In genomic region chr2:3512076-3512475, GRCm38 (mm10) we compare ENCODE assay signal across 7 mouse cellular contexts. TPM values are rescaled to one million over a fixed set of nuclear protein-coding genes. Genes with fewer than 3 reads are reported as not detected.
A peak's percentile ranks its signal among the peaks of the same experiment; 100 is the strongest.
DNase-seq lines count a peak whose midpoint lies in the region; ATAC-seq and TF ChIP-seq lines count a peak whose summit lies in the region.

No protein-coding gene starts in this region.

- peak; percentile 72 for DNase-seq in cerebellum, adult 9-11 months
- DNase-seq in limb, embryonic 10.5 days (ENCODE audit: low spot score) = peak; percentile 61
- peak; percentile 71 for DNase-seq in mesoderm, embryonic 11.5 days (ENCODE audit: low read depth, low spot score)
- DNase-seq in thymus, adult 2 months = peak; percentile 50

- H3K27me3 ChIP-seq in C2C12 (ENCODE audit: control insufficient read depth, insufficient read depth, insufficient read length) (no peaks in the 10 kb centered on the region), E14TG2a.4 (ENCODE audit: insufficient read depth, low read length) (no peaks in the 10 kb centered on the region)
- no peaks in the 10 kb centered on the region for H3K27me3 ChIP-seq in heart, embryonic 16.5 days (ENCODE audit: control insufficient read depth, insufficient read depth, low read length)
- no peaks in the 10 kb centered on the region for H3K27me3 ChIP-seq in limb, embryonic 10.5 days (ENCODE audit: low read depth, poor library complexity, severe bottlenecking)
- H3K27me3 ChIP-seq in thymus, adult 2 months (ENCODE audit: control insufficient read depth, insufficient read depth, low read length) = no peaks in the 10 kb centered on the region

- peaks cover 46% of the 10 kb centered on the region for H3K79me2 ChIP-seq in C2C12 (ENCODE audit: control insufficient read depth, insufficient read depth)

- H3K4me2 ChIP-seq in heart, embryonic 16.5 days (ENCODE audit: low read depth, low read length) = peak overlapping the region; percentile 77

- H3K4me1 ChIP-seq in E14TG2a.4 (replicated peaks; ENCODE audit: low read depth, low read length) = peaks cover 36% of the 10 kb centered on the region
- H3K4me1 ChIP-seq in heart, embryonic 16.5 days (ENCODE audit: control insufficient read depth, insufficient read depth, low read length) = peaks cover 12% of the 10 kb centered on the region; the same call in 1 of the 2 replicates
- H3K4me1 ChIP-seq in limb, embryonic 10.5 days = peaks cover 13% of the 10 kb centered on the region
- H3K4me1 ChIP-seq in thymus, adult 2 months (replicated peaks; ENCODE audit: control insufficient read depth, insufficient read depth, low read length) = no peaks in the 10 kb centered on the region; the same call in 1 of the 2 replicates

- TF ChIP-seq POLR2A in thymus, adult 2 months (IDR thresholded peaks at IDR 0.05; ENCODE audit: control insufficient read depth, extremely low read depth, insufficient read depth, low read length, poor library complexity) = no peak

- peaks cover 35% of the 10 kb centered on the region for H3K36me3 ChIP-seq in C2C12 (ENCODE audit: control insufficient read depth, insufficient read depth)
- H3K36me3 ChIP-seq in E14TG2a.4 (ENCODE audit: insufficient read depth, low read length) = peaks cover 44% of the 10 kb centered on the region
- peaks cover 24% of the 10 kb centered on the region for H3K36me3 ChIP-seq in heart, embryonic 16.5 days (ENCODE audit: control insufficient read depth, insufficient read depth)
- H3K36me3 ChIP-seq in limb, embryonic 10.5 days = peaks cover 39% of the 10 kb centered on the region
- H3K36me3 ChIP-seq in thymus, adult 2 months (ENCODE audit: control insufficient read depth, insufficient read depth, low read length) = peaks cover 20% of the 10 kb centered on the region

- TF ChIP-seq CTCF in C2C12 (IDR thresholded peaks at IDR 0.05; ENCODE audit: control insufficient read depth, insufficient read depth, insufficient read length) = no peak
- TF ChIP-seq CTCF in E14TG2a.4 (conservative IDR thresholded peaks at IDR 0.05; ENCODE audit: low read length) = no peak
- TF ChIP-seq CTCF in thymus, adult 2 months (IDR thresholded peaks at IDR 0.05; ENCODE audit: borderline replicate concordance, control insufficient read depth, extremely low read depth, insufficient read depth, low read length, poor library complexity) = no peak

- WGBS in heart, embryonic 16.5 days = under 1% methylated on average over 15 of the region's 15 CpGs
- WGBS in limb, embryonic 10.5 days = under 1% methylated on average over 15 of the region's 15 CpGs
- whole genome bisulfite sequencing in thymus, adult 2 months = under 1% methylated on average over 15 of the region's 15 CpGs

- peak overlapping the region; percentile 96 for H3K4me3 ChIP-seq in C2C12 (ENCODE audit: insufficient read depth, poor library complexity, severe bottlenecking)
- H3K4me3 ChIP-seq in E14TG2a.4 (replicated peaks; ENCODE audit: low read length) = peak overlapping the region; percentile 99
- peak overlapping the region; percentile 81 for H3K4me3 ChIP-seq in heart, embryonic 16.5 days (ENCODE audit: low read length)
- H3K4me3 ChIP-seq in limb, embryonic 10.5 days = peak overlapping the region; percentile 93
- peak overlapping the region; percentile 72 for H3K4me3 ChIP-seq in thymus, adult 2 months (ENCODE audit: control insufficient read depth, insufficient read depth, low read length)

- no peak for ATAC-seq in heart, embryonic 16.5 days (replicated peaks; ENCODE audit: extremely low read depth, insufficient read depth, low FRiP score)

- H3K27ac ChIP-seq in heart, embryonic 16.5 days (ENCODE audit: low read length) = peak overlapping the region; percentile 73
- peak overlapping the region; percentile 95 for H3K27ac ChIP-seq in limb, embryonic 10.5 days
- peak overlapping the region; percentile 10; the same call in 1 of the 2 replicates for H3K27ac ChIP-seq in thymus, adult 2 months (ENCODE audit: control insufficient read depth, insufficient read depth, low read length)

- H3K9me3 ChIP-seq in E14TG2a.4 (ENCODE audit: low read length) = no peaks in the 10 kb centered on the region
- no peaks in the 10 kb centered on the region for H3K9me3 ChIP-seq in heart, embryonic 16.5 days (replicated peaks; ENCODE audit: control insufficient read depth, low read length)
- no peaks in the 10 kb centered on the region for H3K9me3 ChIP-seq in limb, embryonic 10.5 days (replicated peaks)

- peak overlapping the region; percentile 83 for H3K9ac ChIP-seq in heart, embryonic 16.5 days (ENCODE audit: low read length)

- H3ac ChIP-seq in C2C12 (ENCODE audit: control insufficient read depth, insufficient read length, low read depth) = peak overlapping the region; percentile 74

- H3K79me3 ChIP-seq in C2C12 (ENCODE audit: low read depth) = peaks cover 24% of the 10 kb centered on the region

TF ChIP-seq in C2C12, 6 proteins besides CTCF, POLR2A, EP300 and RAD21:
- TF ChIP-seq MAX (IDR thresholded peaks at IDR 0.05) (peak; percentile 1), FOSL1 (IDR thresholded peaks at IDR 0.05; ENCODE audit: insufficient read depth, low read length, poor library complexity, severe bottlenecking) (no peak)
TF ChIP-seq in C2C12: peak in this region for 1.

RNA-seq across cellular contexts. Expression of gene Gm45902, which starts 0.5 kb away (rescaled TPM):
- 2.5 TPM for polyA plus RNA-seq in C2C12 (2012; fragmentation: generic; extraction: Trizol)
- polyA plus RNA-seq in heart, embryonic 16.5 days (2015; fragmentation: Nextera tagmentation; extraction: Ambion mirVana) = 3.2 and 3.9 TPM in 2 replicates
- polyA plus RNA-seq in limb, embryonic 10.5 days (2016; fragmentation: Nextera tagmentation; extraction: Ambion mirVana) = 9.0 and 10.7 TPM in 2 replicates
- polyA plus RNA-seq in thymus, adult 2 months (2012; rRNA removed) = 6.0 and 6.1 TPM in 2 replicates

RNA-seq across cellular contexts. Expression of gene Hspa14, which starts 0.5 kb away (rescaled TPM):
- polyA plus RNA-seq in C2C12 (2012; fragmentation: generic; extraction: Trizol) = 49.0 TPM
- polyA plus RNA-seq in heart, embryonic 16.5 days (2015; fragmentation: Nextera tagmentation; extraction: Ambion mirVana) = 75.8 and 86.8 TPM in 2 replicates
- 137 and 138 TPM in 2 replicates for polyA plus RNA-seq in limb, embryonic 10.5 days (2016; fragmentation: Nextera tagmentation; extraction: Ambion mirVana)
- polyA plus RNA-seq in thymus, adult 2 months (2012; rRNA removed) = 68.0 and 69.0 TPM in 2 replicates

RNA-seq across cellular contexts. Expression of gene Cdnf, which starts 0.8 kb away (rescaled TPM):
- polyA plus RNA-seq in C2C12 (2012; fragmentation: generic; extraction: Trizol) = 0.21 TPM
- 0.35 and 0.69 TPM in 2 replicates for polyA plus RNA-seq in heart, embryonic 16.5 days (2015; fragmentation: Nextera tagmentation; extraction: Ambion mirVana)
- polyA plus RNA-seq in limb, embryonic 10.5 days (2016; fragmentation: Nextera tagmentation; extraction: Ambion mirVana) = 0.06 and 0.24 TPM in 2 replicates
- 0.17 and 0.43 TPM in 2 replicates for polyA plus RNA-seq in thymus, adult 2 months (2012; rRNA removed)

RNA-seq across cellular contexts. Expression of gene Suv39h2, which starts 37.2 kb away (rescaled TPM):
- polyA plus RNA-seq in C2C12 (2012; fragmentation: generic; extraction: Trizol) = 4.5 TPM
- 5.5 and 5.8 TPM in 2 replicates for polyA plus RNA-seq in heart, embryonic 16.5 days (2015; fragmentation: Nextera tagmentation; extraction: Ambion mirVana)
- polyA plus RNA-seq in limb, embryonic 10.5 days (2016; fragmentation: Nextera tagmentation; extraction: Ambion mirVana) = 38.3 and 39.1 TPM in 2 replicates
- 2.2 and 3.1 TPM in 2 replicates for polyA plus RNA-seq in thymus, adult 2 months (2012; rRNA removed)

RNA-seq across cellular contexts. Expression of gene Fam107b, which starts 58.2 kb away (rescaled TPM):
- polyA plus RNA-seq in C2C12 (2012; fragmentation: generic; extraction: Trizol) = 16.6 TPM
- 22.0 and 34.4 TPM in 2 replicates for polyA plus RNA-seq in heart, embryonic 16.5 days (2015; fragmentation: Nextera tagmentation; extraction: Ambion mirVana)
- polyA plus RNA-seq in limb, embryonic 10.5 days (2016; fragmentation: Nextera tagmentation; extraction: Ambion mirVana) = 47.5 and 48.8 TPM in 2 replicates
- polyA plus RNA-seq in thymus, adult 2 months (2012; rRNA removed) = 81.3 and 98.8 TPM in 2 replicates

Comparison
In these comparisons a context has a peak if more than half of its experiments do, and no peak if none do; other contexts are left out.
1. H3K27ac ChIP-seq: peak in every context shown above with its lines; median percentile 95 in limb, embryonic 10.5 days; 73 in heart, embryonic 16.5 days; 10 in thymus, adult 2 months.